Mouse (Mus musculus): ENCODE data around the gene Eno3. TPM values are rescaled to one million over a fixed set of nuclear protein-coding genes. Genes with fewer than 3 reads are reported as not detected.

Eno3 gene
- total RNA-seq, 1 experiment from 2014 or later, result 414 TPM

- ATAC-seq (replicated peaks; ENCODE audit: insufficient number of reproducible peaks, low FRiP score, low TSS enrichment, poor library complexity, severe bottlenecking), result no peak
These were observed 13.5 kb downstream of the Eno3 start for GRCm38 (mm10) chr11:70670483-70670882.

GRCm38 (mm10) chr11:70671333-70672047, 14.5 kb downstream of the Eno3 start:
- no peak for ATAC-seq (replicated peaks; ENCODE audit: insufficient number of reproducible peaks, low FRiP score, low TSS enrichment, poor library complexity, severe bottlenecking)

- no peak for ATAC-seq (replicated peaks; ENCODE audit: insufficient number of reproducible peaks, low FRiP score, low TSS enrichment, poor library complexity, severe bottlenecking)
These were observed 17.0 kb downstream of the Eno3 start for GRCm38 (mm10) chr11:70674014-70674413.

GRCm38 (mm10) chr11:70674501-70674900, 17.5 kb downstream of the Eno3 start:
- ATAC-seq (replicated peaks; ENCODE audit: insufficient number of reproducible peaks, low FRiP score, low TSS enrichment, poor library complexity, severe bottlenecking), result no peak

- no peak for ATAC-seq (replicated peaks; ENCODE audit: insufficient number of reproducible peaks, low FRiP score, low TSS enrichment, poor library complexity, severe bottlenecking)
These were observed 21.1 kb downstream of the Eno3 start for GRCm38 (mm10) chr11:70678092-70678491.

GRCm38 (mm10) chr11:70678576-70678975, 21.6 kb downstream of the Eno3 start:
- no peak for ATAC-seq (replicated peaks; ENCODE audit: insufficient number of reproducible peaks, low FRiP score, low TSS enrichment, poor library complexity, severe bottlenecking)

GRCm38 (mm10) chr11:70679361-70679760, 22.4 kb downstream of the Eno3 start:
- ATAC-seq (replicated peaks; ENCODE audit: insufficient number of reproducible peaks, low FRiP score, low TSS enrichment, poor library complexity, severe bottlenecking), result no peak

- ATAC-seq (replicated peaks; ENCODE audit: insufficient number of reproducible peaks, low FRiP score, low TSS enrichment, poor library complexity, severe bottlenecking), result peak; percentile 96
These were observed 22.9 kb downstream of the Eno3 start for GRCm38 (mm10) chr11:70679894-70680293.

GRCm38 (mm10) chr11:70681170-70681569, 24.2 kb downstream of the Eno3 start:
- no peak for ATAC-seq (replicated peaks; ENCODE audit: insufficient number of reproducible peaks, low FRiP score, low TSS enrichment, poor library complexity, severe bottlenecking)

- no peak for ATAC-seq (replicated peaks; ENCODE audit: insufficient number of reproducible peaks, low FRiP score, low TSS enrichment, poor library complexity, severe bottlenecking)
These were observed 25.0 kb downstream of the Eno3 start for GRCm38 (mm10) chr11:70681897-70682581.

- ATAC-seq (replicated peaks; ENCODE audit: insufficient number of reproducible peaks, low FRiP score, low TSS enrichment, poor library complexity, severe bottlenecking), result 0 out of 2 replicates have a peak, but pooled peaks have one; percentile 14
These were observed 26.6 kb downstream of the Eno3 start for GRCm38 (mm10) chr11:70683640-70684039.

- no peak; the same call in 1 of the 2 replicates for ATAC-seq (replicated peaks; ENCODE audit: insufficient number of reproducible peaks, low FRiP score, low TSS enrichment, poor library complexity, severe bottlenecking)
These were observed 30.0 kb downstream of the Eno3 start for GRCm38 (mm10) chr11:70686901-70687566.

- peak; percentile 53 for ATAC-seq (replicated peaks; ENCODE audit: insufficient number of reproducible peaks, low FRiP score, low TSS enrichment, poor library complexity, severe bottlenecking)
These were observed 30.7 kb downstream of the Eno3 start, which contains the start of gene Camta2 for GRCm38 (mm10) chr11:70687601-70688199. Gene Camta2 (minus strand): TSS chr11:70688105.

- no peak for ATAC-seq (replicated peaks; ENCODE audit: insufficient number of reproducible peaks, low FRiP score, low TSS enrichment, poor library complexity, severe bottlenecking)
These were observed 31.4 kb downstream of the Eno3 start for GRCm38 (mm10) chr11:70688372-70688771.

- ATAC-seq (replicated peaks; ENCODE audit: insufficient number of reproducible peaks, low FRiP score, low TSS enrichment, poor library complexity, severe bottlenecking), result no peak
These were observed 32.6 kb downstream of the Eno3 start for GRCm38 (mm10) chr11:70689578-70689977.

- ATAC-seq (replicated peaks; ENCODE audit: insufficient number of reproducible peaks, low FRiP score, low TSS enrichment, poor library complexity, severe bottlenecking), result no peak
These were observed 36.5 kb downstream of the Eno3 start for GRCm38 (mm10) chr11:70693504-70693903.

GRCm38 (mm10) chr11:70697376-70697775, 40.4 kb downstream of the Eno3 start:
- ATAC-seq (replicated peaks; ENCODE audit: insufficient number of reproducible peaks, low FRiP score, low TSS enrichment, poor library complexity, severe bottlenecking), result no peak

- no peak for ATAC-seq (replicated peaks; ENCODE audit: insufficient number of reproducible peaks, low FRiP score, low TSS enrichment, poor library complexity, severe bottlenecking)
These were observed 42.0 kb downstream of the Eno3 start for GRCm38 (mm10) chr11:70699051-70699450.
